Mouse (Mus musculus) liver, embryonic 15.5 days (tissue): ENCODE measurements around the gene Syde2. TPM values are rescaled to one million over a fixed set of nuclear protein-coding genes. Genes with fewer than 3 reads are reported as not detected.
"Not testable (repeated sequence)": the region's sequence is repeated elsewhere in the genome, so short reads cannot be mapped to it uniquely, and the experiment has no call there.

ENCODE experiments used
- ATAC-seq: fragments of 200-750 bp; cut with Nextera tagmentation; 2 replicates; pipeline ENCODE4 v1.8.0; 2017; ENCODE audit warnings: moderate number of reproducible peaks, mild to moderate bottlenecking, moderate library complexity; ENCODE audit not compliant: insufficient read depth
- H3K27ac ChIP-seq: fragments of 300-500 bp; sonication (generic); replicated peaks from 2 replicates; pipeline ENCODE4 v1.5.1; 2015; ENCODE audit warnings: mild to moderate bottlenecking, inconsistent platforms
- H3K27me3 ChIP-seq: fragments of 300-500 bp; sonication (generic); 2 replicates; pipeline ENCODE4 v1.6.1; 2015; ENCODE audit warnings: mild to moderate bottlenecking, inconsistent platforms
- H3K36me3 ChIP-seq: fragments of 300-500 bp; sonication (generic); replicated peaks from 2 replicates; pipeline ENCODE4 v1.6.1; 2015; ENCODE audit warnings: moderate library complexity, mild to moderate bottlenecking, inconsistent platforms
- H3K4me1 ChIP-seq: fragments of 300-500 bp; sonication (generic); replicated peaks from 2 replicates; pipeline ENCODE4 v1.6.1; 2015; ENCODE audit warnings: inconsistent platforms
- H3K4me2 ChIP-seq: fragments of 300-500 bp; sonication (generic); 2 replicates; pipeline ENCODE4 v1.6.1; 2015; ENCODE audit warnings: moderate library complexity, mild to moderate bottlenecking, inconsistent platforms
- H3K4me3 ChIP-seq: fragments of 300-500 bp; sonication (generic); replicated peaks from 2 replicates; pipeline ENCODE4 v1.5.1; 2015; ENCODE audit warnings: mild to moderate bottlenecking, inconsistent platforms
- H3K9ac ChIP-seq: fragments of 300-500 bp; sonication (generic); 2 replicates; pipeline ENCODE4 v1.6.1; 2015; ENCODE audit warnings: moderate library complexity, mild to moderate bottlenecking, inconsistent platforms
- H3K9me3 ChIP-seq: fragments of 300-500 bp; sonication (generic); replicated peaks from 2 replicates; pipeline ENCODE4 v1.6.1; 2016; ENCODE audit warnings: inconsistent platforms
- WGBS: fragments of 180-500 bp; shearing (Covaris S2); methylation state at CpG from one replicate; pipeline ENCODE4 v1.1.7; 2015; ENCODE audit warnings: mixed read lengths; ENCODE audit not compliant: insufficient replicate concordance; 5-methylcytosine and 5-hydroxymethylcytosine counted together
- polyA plus RNA-seq: library from polyadenylated mRNA; unstranded; fragments of >200 nt; fragmentation: Nextera tagmentation; extraction: Ambion mirVana; gene quantifications from 2 replicates; pipeline ENCODE4 v1.2.1, GENCODE M21; 2015

Gene Syde2
- polyA plus RNA-seq, 1 experiment from 2014 or later: 0.52 TPM

GRCm38 (mm10) chr3:145950815-145951130 lies 36.9 kb upstream of the Syde2 start:
- Histone ChIP-seq H3K27ac (no peak overlapping the region; the same call in 1 of the 2 replicates), H3K36me3 (no peaks in the 10 kb centered on the region), H3K9me3 (no peaks in the 10 kb centered on the region), H3K4me1 (peaks cover 32% of the 10 kb centered on the region), H3K9ac (no peak overlapping the region), H3K4me3 (no peak overlapping the region), H3K4me2 (peak overlapping the region; percentile 67), H3K27me3 (no peaks in the 10 kb centered on the region; the same call in 1 of the 2 replicates)
- 17% methylated on average over 5 of the region's 5 CpGs for WGBS
- no peak for ATAC-seq

DNA sequence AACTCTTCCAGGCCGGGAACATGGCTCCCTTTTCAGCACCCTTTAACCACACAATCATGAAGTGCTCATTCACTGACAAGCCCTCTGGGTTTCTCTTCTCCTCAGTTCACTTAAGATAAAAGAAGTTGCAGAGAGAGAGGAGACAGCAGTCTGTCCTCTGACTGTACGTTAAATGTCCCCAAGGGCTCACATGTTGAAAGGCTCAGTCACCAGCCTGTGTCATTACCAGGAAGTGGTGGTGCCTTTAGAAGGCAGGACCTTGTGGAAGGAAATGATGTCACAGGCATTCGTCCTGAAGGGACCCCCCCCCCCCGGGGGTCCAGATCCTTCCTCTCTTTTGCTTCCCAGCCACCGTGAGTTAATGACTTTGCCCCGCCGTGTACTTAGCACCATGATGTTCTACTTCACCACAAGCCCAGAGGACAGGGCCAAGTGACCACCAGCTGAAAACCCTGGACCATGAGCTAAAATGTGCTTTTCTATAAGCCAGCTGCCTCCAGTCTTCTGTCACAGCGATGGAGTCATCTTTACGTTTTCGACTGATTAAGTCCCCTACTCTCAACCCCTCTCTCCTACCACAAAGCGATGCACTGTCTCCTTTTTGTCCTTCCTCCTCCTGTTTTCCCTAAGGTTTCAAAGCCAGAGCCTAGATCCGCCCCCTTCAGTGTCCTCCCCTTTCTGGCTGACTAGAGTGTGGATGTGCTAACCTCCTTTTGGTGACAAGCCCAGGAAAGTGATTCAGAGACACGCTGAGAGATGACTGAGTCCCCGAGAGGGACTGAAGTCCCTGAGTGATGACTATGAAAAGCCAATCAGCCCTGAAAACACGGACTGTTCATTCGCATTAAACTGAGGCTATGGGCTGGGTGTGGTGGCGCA lies 36.1 kb upstream of the Syde2 start:
- H3K4me3 ChIP-seq: no peak overlapping the region
- H3K4me1 ChIP-seq: peaks cover 29% of the 10 kb centered on the region
- no peak overlapping the region for H3K27ac ChIP-seq
- no peaks in the 10 kb centered on the region for H3K36me3 ChIP-seq
- H3K9ac ChIP-seq: no peak overlapping the region
- H3K4me2 ChIP-seq: peak overlapping the region; percentile 67
- no peak for ATAC-seq
- H3K27me3 ChIP-seq: no peaks in the 10 kb centered on the region; the same call in 1 of the 2 replicates
- 48% methylated on average over 17 of the region's 17 CpGs for WGBS
- H3K9me3 ChIP-seq: no peaks in the 10 kb centered on the region

DNA sequence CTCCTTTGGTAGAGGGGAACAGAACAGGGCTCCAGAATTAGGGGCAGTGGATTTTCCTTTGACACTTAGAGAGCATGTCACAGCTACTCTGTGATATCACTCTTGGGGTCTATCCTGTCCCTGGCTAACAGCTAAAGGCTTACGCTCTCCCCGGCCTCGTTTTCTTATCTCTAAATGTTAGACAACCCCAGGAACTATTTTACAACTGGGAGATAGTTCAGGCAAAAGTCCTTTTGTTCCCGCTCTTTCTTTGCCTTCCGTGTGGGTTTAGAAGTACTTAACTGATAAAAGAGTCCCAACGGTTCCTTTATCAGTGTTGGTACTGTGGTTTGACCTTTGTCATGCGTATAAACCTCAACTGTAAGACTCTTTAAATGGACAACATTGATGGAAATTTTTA lies 34.7 kb upstream of the Syde2 start:
- Histone ChIP-seq H3K27ac (no peak overlapping the region), H3K9me3 (no peaks in the 10 kb centered on the region), H3K36me3 (no peaks in the 10 kb centered on the region), H3K4me2 (no peak overlapping the region), H3K4me3 (no peak overlapping the region), H3K9ac (no peak overlapping the region), H3K27me3 (no peaks in the 10 kb centered on the region; the same call in 1 of the 2 replicates), H3K4me1 (peaks cover 29% of the 10 kb centered on the region)
- ATAC-seq: no peak
- 9% methylated on average over 7 of the region's 7 CpGs for WGBS

- 47% methylated on average over 2 of the region's 2 CpGs for WGBS
- Histone ChIP-seq H3K27ac (no peak overlapping the region), H3K4me3 (no peak overlapping the region), H3K4me1 (peaks cover 29% of the 10 kb centered on the region), H3K4me2 (no peak overlapping the region), H3K9me3 (no peaks in the 10 kb centered on the region), H3K9ac (no peak overlapping the region), H3K36me3 (no peaks in the 10 kb centered on the region), H3K27me3 (no peaks in the 10 kb centered on the region; the same call in 1 of the 2 replicates)
- no peak for ATAC-seq
Measured at GRCm38 (mm10) chr3:145953411-145953810, 34.3 kb upstream of the Syde2 start.

DNA sequence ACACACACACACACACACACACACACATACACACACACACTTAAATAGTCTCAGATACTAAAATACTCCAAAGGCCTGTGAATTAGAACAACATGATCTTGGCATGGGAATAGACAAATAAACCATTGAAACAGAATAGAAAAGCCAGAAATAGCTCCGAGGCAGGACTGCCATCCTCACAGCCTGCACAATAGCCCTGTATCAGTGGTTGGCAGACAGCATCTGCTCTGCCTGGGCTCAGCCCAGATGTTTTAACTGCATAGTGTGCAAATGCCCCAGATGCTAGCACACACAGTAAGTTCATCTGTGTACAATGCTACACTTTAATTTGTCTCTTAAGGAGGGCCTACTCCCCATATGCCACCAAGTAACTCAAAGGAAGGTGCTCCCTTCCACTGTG lies 27.8 kb upstream of the Syde2 start:
- H3K27ac ChIP-seq: no peak overlapping the region
- no peak overlapping the region for H3K4me3 ChIP-seq
- no peaks in the 10 kb centered on the region for H3K9me3 ChIP-seq
- peaks cover 27% of the 10 kb centered on the region for H3K27me3 ChIP-seq
- no peak overlapping the region for H3K9ac ChIP-seq
- no peak overlapping the region for H3K4me2 ChIP-seq
- WGBS: 32% methylated on average over 1 of the region's 1 CpGs
- H3K4me1 ChIP-seq: peaks cover 18% of the 10 kb centered on the region
- H3K36me3 ChIP-seq: no peaks in the 10 kb centered on the region
- ATAC-seq: no peak

DNA sequence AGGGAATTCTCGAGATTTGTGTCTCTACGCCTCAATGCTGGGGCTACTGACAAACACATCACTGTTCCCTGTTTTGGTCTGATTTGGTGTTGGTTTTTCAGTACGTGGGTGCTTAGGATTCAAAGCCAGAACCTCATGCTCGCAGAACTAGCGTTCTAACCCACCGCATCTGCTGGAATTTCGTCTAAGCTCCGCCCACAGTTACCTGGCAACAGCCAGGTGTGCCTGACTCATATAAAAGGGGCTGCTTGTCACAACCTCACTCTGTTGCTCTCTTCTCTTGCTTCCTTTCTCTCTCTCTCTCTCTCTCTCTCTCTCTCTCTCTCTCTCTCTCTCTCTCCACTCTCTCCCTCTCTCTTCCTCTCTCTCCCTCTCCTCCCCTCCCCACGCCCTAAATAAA lies 25.3 kb upstream of the Syde2 start:
- ATAC-seq: no peak
- Histone ChIP-seq H3K4me1 (peaks cover 18% of the 10 kb centered on the region), H3K27me3 (peaks cover 33% of the 10 kb centered on the region), H3K4me3 (no peak overlapping the region), H3K27ac (no peak overlapping the region), H3K9ac (no peak overlapping the region), H3K36me3 (no peaks in the 10 kb centered on the region), H3K9me3 (no peaks in the 10 kb centered on the region), H3K4me2 (no peak overlapping the region)
- 32% methylated on average over 9 of the region's 9 CpGs for WGBS

DNA sequence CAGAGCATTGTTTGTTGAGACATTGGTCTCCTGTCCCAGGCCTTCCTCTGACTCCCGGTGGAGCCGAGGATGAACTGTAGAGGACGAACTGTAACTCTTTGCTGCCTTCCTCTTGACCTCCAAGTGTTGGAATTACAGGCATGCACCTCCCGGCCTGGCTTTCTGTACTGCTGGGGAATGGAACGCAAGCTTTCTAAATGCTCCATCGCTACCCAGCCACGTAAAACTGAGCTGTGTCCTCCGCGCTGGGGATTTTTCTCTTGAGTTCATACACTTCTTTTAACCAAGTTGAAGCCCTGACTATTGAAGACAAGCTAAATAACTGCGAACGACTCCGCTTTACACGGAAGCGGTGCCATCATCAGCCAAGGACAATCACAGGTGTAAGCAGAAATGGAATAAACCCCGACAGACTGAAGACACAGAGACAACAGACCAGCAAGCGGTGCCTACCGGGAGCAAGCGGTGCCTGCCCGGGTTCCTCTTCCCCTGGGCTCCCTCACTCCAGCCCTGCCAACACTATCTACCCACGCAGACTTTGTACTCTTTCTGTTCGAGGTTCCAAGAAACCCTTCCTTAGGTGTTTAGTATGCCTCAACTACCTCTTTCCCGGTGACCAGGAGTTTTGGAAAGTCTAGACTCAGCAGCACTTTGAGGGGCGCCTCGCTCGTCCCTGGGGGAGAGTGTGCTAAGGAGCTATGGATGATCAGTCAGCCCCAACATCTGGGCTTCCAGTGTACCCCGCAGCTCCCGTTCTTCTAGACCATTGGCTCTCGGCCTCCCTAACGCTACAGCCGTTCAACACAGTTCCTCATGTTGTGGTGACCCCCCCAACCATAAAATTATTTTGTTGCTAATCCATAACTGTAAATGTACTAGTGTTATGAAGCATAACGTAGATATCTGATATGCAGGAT lies 24.3 kb upstream of the Syde2 start:
- peak overlapping the region; percentile 7; the same call in 1 of the 2 replicates for H3K4me3 ChIP-seq
- peak overlapping the region; percentile 43 for H3K4me2 ChIP-seq
- no peaks in the 10 kb centered on the region for H3K9me3 ChIP-seq
- no peaks in the 10 kb centered on the region for H3K36me3 ChIP-seq
- 16% methylated on average over 31 of the region's 31 CpGs for WGBS
- H3K4me1 ChIP-seq: peaks cover 18% of the 10 kb centered on the region
- peak; percentile 20 for ATAC-seq
- H3K27ac ChIP-seq: peak overlapping the region; percentile 24; the same call in 1 of the 2 replicates
- peaks cover 33% of the 10 kb centered on the region for H3K27me3 ChIP-seq
- H3K9ac ChIP-seq: no peak overlapping the region

GRCm38 (mm10) chr3:145964018-145964387 lies 23.7 kb upstream of the Syde2 start:
- Histone ChIP-seq H3K4me3 (peak overlapping the region; percentile 7; the same call in 1 of the 2 replicates), H3K9me3 (no peaks in the 10 kb centered on the region), H3K4me1 (peaks cover 18% of the 10 kb centered on the region), H3K9ac (no peak overlapping the region), H3K27ac (peak overlapping the region; percentile 24; the same call in 1 of the 2 replicates), H3K4me2 (peak overlapping the region; percentile 43), H3K36me3 (no peaks in the 10 kb centered on the region), H3K27me3 (peaks cover 33% of the 10 kb centered on the region)
- 5% methylated on average over 10 of the region's 10 CpGs for WGBS
- ATAC-seq: peak; percentile 77

GRCm38 (mm10) chr3:145964473-145964872 lies 23.2 kb upstream of the Syde2 start:
- Histone ChIP-seq H3K4me3 (no peak overlapping the region), H3K9me3 (no peaks in the 10 kb centered on the region), H3K9ac (no peak overlapping the region), H3K4me1 (peaks cover 21% of the 10 kb centered on the region), H3K27ac (no peak overlapping the region), H3K36me3 (no peaks in the 10 kb centered on the region), H3K27me3 (peaks cover 33% of the 10 kb centered on the region), H3K4me2 (peak overlapping the region; percentile 43)
- WGBS: 8% methylated on average over 10 of the region's 10 CpGs
- ATAC-seq: peak; percentile 44; the same call in 1 of the 2 replicates

- H3K27ac ChIP-seq, H3K4me2 ChIP-seq, H3K36me3 ChIP-seq, H3K9me3 ChIP-seq, H3K4me3 ChIP-seq, H3K9ac ChIP-seq, ATAC-seq: not testable (repeated sequence)
- WGBS: 56% methylated on average over 3 of the region's 3 CpGs
- H3K4me1 ChIP-seq: peaks cover 23% of the 10 kb centered on the region
- peaks cover 33% of the 10 kb centered on the region for H3K27me3 ChIP-seq
Measured at GRCm38 (mm10) chr3:145965583-145965982, 22.1 kb upstream of the Syde2 start.

DNA sequence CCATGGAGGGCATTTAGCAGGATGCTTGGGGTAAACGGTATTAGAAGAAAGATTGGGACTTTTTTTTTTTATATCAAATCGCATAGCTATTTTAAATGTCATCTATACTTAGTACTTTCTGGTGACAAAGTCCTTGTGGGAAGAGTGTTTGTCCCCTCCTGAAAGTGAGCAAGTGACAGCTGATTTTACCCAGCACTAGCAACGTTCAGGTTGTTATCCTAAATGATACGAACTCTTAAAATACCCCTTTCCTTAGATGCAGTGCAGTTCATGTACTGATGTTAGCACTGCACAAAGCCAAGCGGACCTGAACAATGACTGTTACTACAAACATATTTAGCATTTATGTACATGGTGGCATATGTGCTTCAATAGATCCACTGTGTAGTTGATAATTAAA lies 20.9 kb upstream of the Syde2 start:
- Histone ChIP-seq H3K27me3 (peaks cover 33% of the 10 kb centered on the region), H3K4me1 (peaks cover 23% of the 10 kb centered on the region), H3K36me3 (no peaks in the 10 kb centered on the region), H3K27ac (no peak overlapping the region), H3K9ac (no peak overlapping the region), H3K9me3 (no peaks in the 10 kb centered on the region), H3K4me2 (no peak overlapping the region), H3K4me3 (no peak overlapping the region)
- ATAC-seq: no peak
- WGBS: 67% methylated on average over 5 of the region's 5 CpGs
